Mouse (Mus musculus) lung, adult 2 months (tissue): ENCODE data around the gene Mrnip.

Experiments used
- CTCF ChIP-seq: fragments of 200-500 bp; IDR thresholded peaks from 2 replicates; pipeline ENCODE4 v1.5.1; 2011; ENCODE audit warnings: mild to moderate bottlenecking, low read length, control low read depth; ENCODE audit not compliant: insufficient read depth
- POLR2A ChIP-seq: fragments of 200-500 bp; IDR thresholded peaks from 2 replicates; pipeline ENCODE4 v1.6.1; 2011; ENCODE audit warnings: low read depth, mild to moderate bottlenecking, control low read depth, low read length, borderline replicate concordance; ENCODE audit errors: extremely low read depth

GRCm38 (mm10) chr11:50154166-50154565, 20.1 kb upstream of the Mrnip start:
- TF ChIP-seq CTCF (no peak), POLR2A (no peak)
